Mouse (Mus musculus) 3T3-L1 (cell line): Measurements from ENCODE around the gene Ing4.
A peak's percentile ranks its signal among the peaks of the same experiment; 100 is the strongest.

Experiments used
- DNase-seq: peaks from one replicate; pipeline ENCODE4 v3.0.0-alpha.2; 2015; ENCODE audit warnings: low read depth, low spot score

Gene Ing4

GRCm38 (mm10) chr6:125039533-125040153, at the start of gene Ing4:
Ing4 (plus strand) TSS chr6:125039760.
- DNase-seq = peak; percentile 100

GRCm38 (mm10) chr6:124992241-124992640, 47.3 kb upstream of the Ing4 start:
- DNase-seq = no peak

GRCm38 (mm10) chr6:124993365-124993764, 46.2 kb upstream of the Ing4 start:
- DNase-seq = peak; percentile 41

GRCm38 (mm10) chr6:124993876-124994275, 45.7 kb upstream of the Ing4 start:
- peak; percentile 23 for DNase-seq

- peak; percentile 35 for DNase-seq
These were observed 44.3 kb upstream of the Ing4 start for GRCm38 (mm10) chr6:124995246-124995645.

DNA sequence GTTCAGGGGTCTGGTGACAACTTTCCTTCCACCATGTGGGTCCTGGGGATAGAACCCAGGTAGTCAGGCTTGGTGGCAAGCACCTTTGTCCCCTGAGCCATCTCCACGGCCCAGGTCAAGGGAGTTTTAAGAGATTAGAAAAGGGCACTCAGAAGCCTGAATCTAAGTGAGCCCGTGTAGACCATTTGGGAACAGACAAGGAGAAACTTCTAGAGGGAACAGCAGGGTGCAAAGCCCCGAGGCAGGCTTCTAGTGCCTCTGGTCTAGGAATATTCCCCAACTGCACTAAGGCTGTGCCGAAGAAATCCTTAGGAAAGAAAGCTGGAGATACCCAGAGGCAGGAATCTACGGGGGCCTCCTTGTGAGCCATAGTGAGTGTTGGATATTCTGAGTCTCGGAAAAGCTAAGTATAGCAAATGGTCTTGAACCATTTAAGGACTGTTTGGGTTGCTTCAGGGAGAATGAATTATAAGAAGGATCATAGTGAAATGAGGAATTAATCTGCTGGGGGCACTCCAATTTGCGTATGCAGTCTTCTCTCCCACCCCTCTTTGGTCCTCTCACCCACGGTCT, 43.6 kb upstream of the Ing4 start:
- no peak for DNase-seq

- DNase-seq = no peak
These were observed 42.7 kb upstream of the Ing4 start, which contains the start of gene Pianp for GRCm38 (mm10) chr6:124996551-124997501. Pianp (plus strand) TSS chr6:124996694.

DNA sequence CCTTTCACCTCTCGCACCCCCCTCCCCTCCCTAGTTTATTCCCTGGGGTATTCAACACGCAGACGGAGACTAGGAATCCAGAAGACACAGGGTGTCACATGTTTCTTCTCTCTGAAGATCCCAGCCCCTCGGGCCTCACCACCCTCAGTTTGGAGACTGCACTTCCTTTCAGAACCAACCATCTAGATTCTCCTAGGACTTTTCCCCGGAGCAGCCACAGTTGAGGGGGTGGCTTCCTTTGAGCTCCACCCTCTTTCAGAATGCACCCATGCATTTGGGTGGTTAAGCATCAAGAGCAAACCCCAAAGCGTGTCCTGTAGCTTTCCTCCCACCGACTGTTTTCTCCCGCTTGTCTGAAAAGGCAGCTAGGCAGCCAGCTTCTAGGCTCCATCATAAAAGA, 41.5 kb upstream of the Ing4 start:
- DNase-seq = no peak

- DNase-seq = no peak
These were observed 40.5 kb upstream of the Ing4 start for GRCm38 (mm10) chr6:124999091-124999490.

- DNase-seq = no peak
These were observed 40.0 kb upstream of the Ing4 start for GRCm38 (mm10) chr6:124999546-124999945.

DNA sequence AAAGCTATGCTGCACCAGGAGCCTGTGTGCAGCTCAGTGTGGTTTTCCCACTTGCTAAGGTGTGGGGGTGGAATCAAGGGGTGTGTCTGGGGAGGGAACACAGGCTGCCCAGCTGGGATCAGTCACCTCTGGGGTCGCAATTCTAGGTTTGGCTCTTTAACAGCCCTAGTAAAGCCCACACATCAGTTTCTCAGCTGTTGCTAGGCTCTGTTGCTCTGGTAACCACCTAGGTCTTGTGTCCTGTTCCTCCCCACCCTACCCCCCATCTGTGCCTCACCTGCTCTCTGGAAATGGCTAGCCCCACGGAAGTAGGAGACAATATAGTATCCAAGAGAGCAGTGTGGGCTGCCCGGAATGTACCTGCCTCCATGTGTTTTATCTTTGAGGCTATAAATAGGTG, 35.9 kb upstream of the Ing4 start:
- no peak for DNase-seq

DNA sequence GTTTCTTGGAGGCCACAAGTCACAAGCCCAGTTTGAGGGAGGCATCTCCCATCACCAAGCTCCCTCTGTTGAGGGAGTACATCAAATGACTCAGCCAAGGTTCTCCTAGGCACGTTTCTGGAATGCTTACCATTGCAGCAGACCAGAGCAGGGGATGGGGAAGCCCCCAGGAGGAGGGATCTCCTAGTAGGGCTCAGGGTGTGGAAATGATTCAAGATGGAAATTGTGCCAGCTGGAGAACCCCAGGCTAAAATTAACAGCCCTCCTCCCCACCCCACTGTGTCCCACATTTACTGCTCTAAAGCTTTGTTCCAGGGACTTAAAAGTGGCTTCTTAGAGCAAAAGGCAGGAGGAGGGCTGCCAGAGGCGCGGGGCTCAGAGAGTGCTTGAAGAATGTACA, 34.5 kb upstream of the Ing4 start:
- DNase-seq = peak; percentile 40

DNA sequence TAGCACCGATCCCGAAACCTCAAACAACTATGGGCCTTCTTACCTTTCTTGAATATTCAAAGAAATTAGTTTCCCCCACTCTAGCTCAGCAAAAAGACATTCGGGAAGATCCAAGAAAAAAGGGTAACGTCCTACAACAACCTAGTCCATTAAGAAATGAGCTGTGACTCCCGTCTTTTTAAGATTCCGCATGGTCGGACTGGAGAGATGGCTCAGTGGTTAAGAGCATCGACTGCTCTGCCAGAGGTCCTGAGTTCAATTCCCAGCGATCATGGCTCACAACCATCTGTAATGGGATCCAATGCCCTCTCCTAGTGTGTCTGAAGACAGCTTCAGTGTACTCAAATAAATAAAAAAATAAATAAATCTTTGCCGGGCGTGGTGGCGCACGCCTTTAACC, 31.5 kb upstream of the Ing4 start:
- DNase-seq = peak; percentile 25

- DNase-seq = peak; percentile 100
These were observed 30.9 kb upstream of the Ing4 start for GRCm38 (mm10) chr6:125008586-125009128.

- DNase-seq = no peak
These were observed 30.6 kb upstream of the Ing4 start, which contains the start of gene Zfp384 for GRCm38 (mm10) chr6:125009129-125009180. Zfp384 (plus strand) TSS chr6:125009145.

DNA sequence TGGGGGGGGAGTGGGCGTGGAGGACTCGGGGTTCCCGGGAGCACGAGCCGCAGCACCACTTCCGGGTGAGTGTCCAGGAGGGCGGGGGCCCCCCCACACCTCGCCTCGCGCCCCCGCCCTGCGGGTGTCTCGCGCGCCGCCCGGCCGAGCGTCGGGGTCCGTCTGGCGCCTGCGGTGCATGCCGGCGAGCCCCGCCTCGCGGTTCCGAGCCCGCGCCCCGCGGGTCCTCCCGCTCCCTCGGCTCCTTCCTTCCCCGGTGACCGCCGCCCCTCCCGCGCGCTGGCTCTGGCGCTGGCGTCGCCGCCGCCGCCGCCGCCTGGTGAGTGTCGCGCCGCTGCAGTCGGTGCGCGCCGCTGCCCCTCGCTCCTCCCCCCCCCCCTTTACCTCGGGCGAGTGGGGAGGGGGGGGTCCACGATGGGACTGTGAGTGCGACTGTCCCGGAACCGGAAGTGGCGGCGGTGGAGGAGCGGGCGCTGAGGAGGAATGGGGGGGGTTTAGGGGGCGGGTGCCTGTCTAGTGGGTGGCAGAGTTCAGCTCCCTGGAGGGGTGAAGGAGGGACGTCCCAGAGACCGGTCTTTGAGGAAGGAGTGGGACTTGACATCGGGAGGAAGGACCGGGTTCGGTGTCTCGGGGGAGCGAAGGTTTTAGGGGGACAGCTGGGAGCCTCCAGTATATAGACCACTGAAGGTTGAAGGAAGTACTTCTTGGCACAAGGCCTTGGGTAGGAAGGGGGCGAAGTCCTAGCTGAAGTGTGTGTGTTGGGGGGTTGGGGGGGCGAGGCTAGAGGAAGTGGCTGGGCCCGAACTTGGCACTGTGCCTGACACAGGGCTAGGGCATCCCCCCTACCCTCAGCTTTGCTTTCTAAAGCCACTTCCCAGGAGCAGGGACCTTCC, 30.1 kb upstream of the Ing4 start:
- DNase-seq = peak; percentile 83

GRCm38 (mm10) chr6:125017682-125018081, 21.9 kb upstream of the Ing4 start:
- DNase-seq = peak; percentile 34

- peak; percentile 57 for DNase-seq
These were observed 9.0 kb upstream of the Ing4 start for GRCm38 (mm10) chr6:125030532-125030931.

GRCm38 (mm10) chr6:125031604-125032003, 8.0 kb upstream of the Ing4 start:
- DNase-seq = no peak

GRCm38 (mm10) chr6:125038666-125039065, 894 bp upstream of the Ing4 start:
- no peak for DNase-seq

- no peak for DNase-seq
These were observed 429 bp upstream of the Ing4 start for GRCm38 (mm10) chr6:125039131-125039530.

DNA sequence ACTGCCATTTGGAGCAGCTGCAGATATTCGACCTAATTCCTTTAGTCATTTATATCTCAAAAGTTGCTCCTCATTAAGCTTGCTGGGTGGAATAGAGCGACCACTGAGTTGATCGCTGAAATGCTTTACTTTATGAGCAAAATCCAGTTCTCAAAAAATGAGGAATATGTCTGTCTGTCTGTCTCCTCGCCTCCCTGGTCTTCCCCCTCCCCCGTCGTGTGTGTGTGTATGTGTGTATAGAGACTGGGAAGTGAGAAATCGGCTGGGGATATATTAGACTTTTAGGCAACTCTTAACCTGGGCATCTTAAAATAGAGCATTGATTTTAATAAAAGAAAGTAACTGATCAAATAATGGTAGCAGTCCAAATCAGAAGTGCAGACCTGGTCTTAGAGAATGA, 661 bp downstream of the Ing4 start:
- DNase-seq = no peak
